Mouse (Mus musculus) activated CD4-positive, CD25-positive, alpha-beta regulatory T cell (primary cell): Measurements from ENCODE around the gene Marc1. TPM values are rescaled to one million over a fixed set of nuclear protein-coding genes. Genes with fewer than 3 reads are reported as not detected.

ENCODE experiments used
- polyA plus RNA-seq, 2 experiments: library from polyadenylated mRNA; unstranded; fragments of 100-300 nt; shearing (Covaris generic); gene quantifications; one replicate each; pipeline ENCODE4 v1.2.1; 2017

Gene Marc1
- polyA plus RNA-seq: under 1 TPM in 1 of 2 experiments, not detected in 1; 0.26 TPM

GRCm38 (mm10) chr1:184810780-184811575, at the start of gene Marc1:
Gene Marc1, minus strand, starts transcription at chr1:184811313.

GRCm38 (mm10) chr1:184846092-184846750, 35.1 kb upstream of the Marc1 start, which contains the start of gene Marc2:
Gene Marc2, minus strand, starts transcription at chr1:184846451.

Other genes starting within 250 kb of the Marc1 start
- 1 to 10 TPM in 1 of 2 experiments, under 1 TPM in 1; 0.19 to 1.6 TPM for gene Hlx, start 78.7 kb downstream of the Marc1 start, polyA plus RNA-seq
- gene Marc2, start 35.1 kb upstream of the Marc1 start, polyA plus RNA-seq: 100 to 1,000 TPM; 318 to 403 TPM
- gene C130074G19Rik, start 71.9 kb upstream of the Marc1 start, polyA plus RNA-seq: not detected
- not detected for gene Mark1, start 188.3 kb upstream of the Marc1 start, polyA plus RNA-seq